Mouse (Mus musculus) fat pad, adult 2 months (tissue): ENCODE measurements around the gene Mef2c.

ENCODE experiments used
- DNase-seq: peaks from one replicate; pipeline ENCODE4 v3.0.0-alpha.2; 2011; ENCODE audit warnings: low read depth, low spot score; ENCODE audit errors: extremely low read depth

Gene Mef2c

DNA sequence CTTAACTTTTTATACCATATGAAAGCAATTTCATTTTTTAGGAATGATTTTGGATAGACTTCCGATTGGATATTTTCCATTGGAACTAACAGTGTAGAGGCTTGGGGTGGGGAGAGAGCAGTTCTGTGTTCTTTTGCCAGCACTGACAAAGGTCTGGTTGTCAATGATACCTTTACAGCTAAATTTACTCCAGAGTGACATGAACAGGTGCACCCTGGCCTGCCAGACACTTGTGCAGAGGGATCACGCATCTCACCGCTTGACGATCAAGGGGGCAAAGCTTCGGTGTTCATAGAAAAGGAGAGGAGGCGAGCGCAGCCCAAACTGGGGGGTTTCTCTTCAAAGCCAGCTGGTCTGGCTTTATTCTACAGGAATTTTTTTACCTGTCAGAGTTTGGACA lies at the start of gene Mef2c:
Gene Mef2c (plus strand): TSS at position 116 of the 400 bp plus-strand sequence.
- DNase-seq = no peak

DNA sequence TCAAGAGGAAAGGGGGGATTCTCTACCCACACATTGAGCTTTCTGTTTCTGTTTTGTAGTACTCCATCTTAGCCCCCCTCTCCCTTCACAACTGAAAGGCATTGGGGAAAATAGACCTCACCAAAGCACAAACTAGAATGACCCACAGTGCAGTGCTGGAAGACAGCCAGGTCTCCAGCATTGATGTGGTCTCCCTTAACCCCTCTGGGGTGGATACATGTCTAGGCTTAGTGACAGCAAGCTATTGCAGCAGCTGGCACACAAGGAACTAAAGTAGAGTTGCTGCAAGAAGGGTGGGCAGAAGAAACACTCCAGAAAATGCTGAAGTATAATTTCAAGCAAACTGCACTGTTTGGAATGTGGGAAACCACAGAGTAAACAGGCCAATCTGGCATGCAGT lies 45.1 kb upstream of the Mef2c start:
- DNase-seq = no peak

DNA sequence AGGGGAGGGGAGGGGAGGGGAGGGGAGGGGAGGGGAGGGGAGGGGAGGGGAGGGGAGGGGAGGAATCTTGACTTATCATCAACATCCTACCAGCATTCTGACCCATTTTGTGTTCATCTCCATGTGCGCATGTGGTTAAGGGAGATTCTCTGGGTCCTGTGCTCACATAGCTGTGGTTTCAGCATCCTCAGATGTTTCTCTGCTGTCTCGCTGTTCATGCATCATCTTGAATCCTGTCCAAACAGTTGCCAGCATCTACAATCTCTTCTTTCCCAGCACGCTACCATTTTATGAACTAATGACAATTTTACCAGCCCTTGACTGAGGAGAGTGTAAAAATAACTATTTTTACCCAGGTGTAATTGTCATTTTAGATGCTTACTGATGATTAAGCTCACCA lies 44.2 kb upstream of the Mef2c start:
- no peak for DNase-seq

DNA sequence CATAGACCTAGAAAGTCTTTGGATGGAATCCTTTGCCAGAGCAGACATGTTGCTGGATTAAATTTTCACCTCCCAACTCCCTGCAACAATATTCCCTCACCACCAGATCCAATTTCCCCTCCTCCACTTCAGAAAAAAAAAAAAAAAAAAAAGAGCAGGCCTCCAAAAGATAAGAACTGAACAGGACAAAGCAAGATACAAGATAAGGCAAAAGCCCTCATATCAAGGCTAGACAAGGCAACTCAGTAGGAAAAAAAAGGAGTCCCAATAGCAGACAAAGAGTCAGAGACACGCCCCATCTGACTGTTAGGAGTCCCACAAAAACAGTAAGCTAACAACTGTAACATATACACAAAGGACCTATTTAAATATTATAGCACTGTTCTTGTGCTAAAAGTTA lies 43.2 kb upstream of the Mef2c start:
- DNase-seq = no peak

DNA sequence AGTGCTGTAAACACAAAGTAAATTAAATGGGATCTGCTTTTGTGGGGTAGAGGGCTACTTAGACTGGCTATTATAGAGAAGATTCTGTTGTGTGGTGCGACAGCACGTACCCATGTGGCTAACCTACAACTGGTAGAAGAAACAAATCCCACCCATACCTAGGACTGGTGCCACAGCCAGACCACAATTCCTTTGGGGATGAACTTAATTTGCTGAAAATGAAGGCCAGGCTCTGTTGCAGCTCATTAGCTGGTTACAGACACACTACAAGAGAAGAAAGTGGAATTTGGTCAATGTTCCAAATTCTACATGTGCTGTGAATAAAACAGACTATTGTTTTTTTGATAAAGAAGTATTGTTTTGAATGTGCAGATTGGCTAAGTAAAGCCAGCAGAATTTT lies 42.3 kb upstream of the Mef2c start:
- no peak for DNase-seq

DNA sequence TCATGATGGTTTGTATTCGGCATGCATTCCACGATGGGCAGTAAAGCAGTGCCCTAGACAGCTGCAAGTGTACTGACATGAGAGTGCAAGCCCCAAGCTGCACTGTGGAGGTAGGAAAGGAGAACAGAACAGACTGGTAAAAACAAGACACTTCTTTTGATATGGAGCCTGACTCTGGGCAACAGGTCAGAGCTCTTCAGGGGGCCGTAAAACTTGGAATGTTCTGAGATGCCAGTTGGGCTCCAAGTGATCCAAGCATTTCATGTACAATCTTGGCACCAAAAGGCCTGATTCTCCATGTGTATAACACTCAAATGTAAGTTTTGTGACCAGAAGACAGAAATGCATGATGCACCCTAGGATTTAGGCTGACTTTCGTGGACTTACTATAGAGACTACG lies 37.1 kb upstream of the Mef2c start:
- DNase-seq = no peak

DNA sequence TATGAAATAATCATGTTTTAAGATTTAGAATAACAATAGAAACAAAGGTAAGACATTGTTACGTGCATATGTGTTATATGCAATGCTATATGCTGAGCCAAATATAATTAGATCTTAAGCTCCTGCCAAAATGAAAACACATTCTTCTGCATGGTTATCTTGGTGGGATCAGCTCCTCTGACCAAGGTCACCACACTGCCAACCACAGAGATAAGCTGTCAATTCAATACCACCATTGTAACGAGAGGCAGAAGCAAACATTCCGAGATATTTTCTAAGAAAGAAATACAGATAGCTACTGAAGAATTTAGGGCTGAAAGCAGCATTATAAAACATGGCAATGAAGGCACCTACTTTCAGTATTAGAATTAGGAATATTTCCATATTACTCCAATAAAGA lies 35.0 kb upstream of the Mef2c start:
- DNase-seq = no peak

DNA sequence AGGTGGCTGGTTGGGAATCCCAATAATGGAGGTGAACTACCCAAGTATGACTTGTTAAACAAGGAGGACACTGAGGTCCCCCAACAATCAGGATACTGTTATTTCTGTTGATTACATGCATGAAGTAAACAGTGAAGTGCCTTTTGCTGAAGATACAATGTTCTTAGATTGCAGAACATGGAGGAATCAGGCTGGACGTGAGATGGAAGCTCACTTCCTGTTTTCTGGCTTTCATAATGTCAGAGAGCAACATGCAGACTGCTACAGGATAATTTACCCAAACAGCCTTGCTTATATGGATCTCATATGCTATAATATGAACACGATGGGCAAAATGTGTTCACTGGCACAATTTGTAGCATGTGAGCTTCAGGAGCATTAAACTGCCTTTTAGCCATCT lies 30.1 kb upstream of the Mef2c start:
- no peak for DNase-seq

DNA sequence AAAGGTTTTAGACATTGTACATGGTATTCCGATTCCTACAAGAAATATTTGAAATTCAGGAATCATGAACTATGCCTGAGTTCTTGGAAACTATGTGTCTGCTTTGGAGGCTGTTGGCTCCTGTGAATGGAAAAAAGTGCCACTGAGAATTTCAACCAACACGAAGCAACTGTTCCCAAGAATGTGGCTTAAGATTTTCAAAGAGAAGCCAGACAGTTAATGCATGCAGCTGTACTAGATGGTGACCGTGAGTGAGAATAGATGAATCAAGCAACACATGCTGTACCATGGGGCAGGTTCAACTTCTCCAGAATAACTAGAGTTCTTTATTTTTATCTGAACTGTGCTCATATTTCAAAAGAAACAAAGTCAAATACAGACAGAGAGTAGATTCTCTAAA lies 23.4 kb upstream of the Mef2c start:
- DNase-seq = no peak

DNA sequence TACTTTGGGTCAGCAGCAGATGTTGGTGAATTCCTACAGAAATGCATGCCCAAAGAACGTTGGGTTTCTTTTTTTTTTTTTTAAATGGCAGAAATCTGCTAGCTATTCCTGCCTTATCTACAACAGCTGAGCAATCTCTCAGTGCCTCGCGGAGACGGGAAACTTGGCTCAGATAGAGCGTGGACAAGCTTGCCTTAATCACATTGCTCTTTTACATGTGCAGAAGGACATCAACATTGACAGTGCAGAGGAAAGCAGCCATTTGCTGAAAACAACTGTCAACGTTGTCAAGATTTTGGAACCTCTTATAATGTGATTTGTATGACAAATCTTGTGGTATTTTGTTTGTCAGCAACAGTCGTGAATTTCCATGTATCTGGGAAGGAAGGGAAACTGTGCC lies 22.5 kb upstream of the Mef2c start:
- no peak for DNase-seq

DNA sequence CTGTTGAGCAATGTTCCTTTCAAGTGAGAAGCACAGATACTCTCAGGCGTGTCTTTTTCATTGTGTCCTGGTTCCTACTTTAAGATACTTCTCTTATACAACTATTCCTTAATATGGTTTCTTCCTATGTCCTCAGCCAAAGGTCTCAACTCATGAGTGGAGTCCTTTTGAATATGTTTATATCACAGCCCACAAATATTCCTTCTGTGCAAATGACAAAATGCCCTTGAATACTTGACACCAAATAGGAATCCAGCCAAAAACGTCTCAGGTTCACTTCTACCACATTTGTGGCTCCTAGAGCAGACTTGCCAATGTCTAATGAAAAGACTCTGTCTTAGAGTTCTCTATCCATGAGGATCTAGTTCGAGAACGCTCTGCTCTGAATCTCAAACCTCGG lies 21.7 kb upstream of the Mef2c start:
- DNase-seq = no peak

DNA sequence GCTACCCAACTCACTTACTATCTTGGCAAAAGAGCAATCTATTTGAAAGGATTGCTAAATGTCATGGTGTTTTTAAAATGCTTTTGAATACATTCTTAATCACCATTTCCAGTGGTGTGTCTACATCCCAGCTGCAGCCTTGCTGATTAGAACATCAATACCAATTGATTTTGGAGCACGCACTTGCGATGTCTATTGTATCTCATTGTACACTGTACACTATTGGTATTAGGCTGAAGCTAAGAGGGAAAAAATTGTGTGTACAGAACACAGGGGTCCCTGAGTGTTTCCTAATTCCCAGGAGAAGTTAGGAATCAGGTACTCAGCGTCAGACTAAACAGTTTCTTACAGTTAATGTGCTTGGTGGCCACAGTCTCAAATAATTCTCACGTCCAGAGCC lies 19.6 kb upstream of the Mef2c start:
- no peak for DNase-seq

DNA sequence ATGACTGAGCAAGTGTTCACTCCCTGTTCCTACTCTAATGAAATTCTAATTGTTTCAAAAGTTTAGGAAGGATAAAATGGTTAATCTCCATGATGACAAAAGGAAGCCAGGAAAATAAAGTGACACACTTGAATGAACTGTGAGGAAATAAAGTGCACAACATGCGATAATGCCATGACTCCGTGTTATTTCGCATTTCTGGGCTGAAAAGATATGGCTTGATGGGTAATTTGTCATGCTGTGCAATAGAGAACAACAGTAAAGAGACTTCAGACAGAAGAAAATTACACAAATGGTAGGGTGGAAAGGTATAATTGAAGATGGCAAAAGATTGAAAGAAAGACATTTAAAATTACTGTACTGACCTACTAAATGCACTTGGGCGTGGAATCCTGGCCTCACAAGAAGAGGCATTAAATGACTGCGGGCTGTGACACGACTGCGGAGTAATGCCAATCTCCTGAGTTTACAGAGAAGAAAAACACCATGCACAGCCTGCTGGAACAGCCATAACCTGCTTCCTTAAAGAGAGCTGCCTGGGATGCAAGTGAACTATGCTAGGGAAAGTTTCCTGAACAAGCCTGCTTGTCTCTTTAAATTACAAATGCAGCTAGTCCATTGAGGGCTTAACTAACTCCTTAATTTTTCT lies 19.0 kb upstream of the Mef2c start:
- no peak for DNase-seq

DNA sequence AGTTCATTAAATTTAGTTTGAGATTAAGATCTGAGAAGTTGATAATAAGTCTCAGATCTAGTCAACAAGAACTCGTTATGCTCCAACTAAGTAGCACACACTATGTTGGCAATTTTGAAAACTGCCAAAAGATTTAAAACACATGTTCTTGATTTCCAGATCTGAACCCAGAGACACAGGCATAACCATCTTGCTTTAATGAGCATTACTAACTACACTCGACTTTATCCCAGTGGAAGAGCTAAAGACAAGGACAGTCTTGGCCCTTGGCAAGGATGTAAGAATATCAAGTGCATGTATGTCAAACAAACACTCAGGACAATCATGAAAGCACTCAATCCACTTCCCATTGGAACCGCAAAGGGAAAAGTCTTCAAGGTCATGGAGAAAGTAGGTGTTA lies 11.8 kb upstream of the Mef2c start:
- DNase-seq = no peak

DNA sequence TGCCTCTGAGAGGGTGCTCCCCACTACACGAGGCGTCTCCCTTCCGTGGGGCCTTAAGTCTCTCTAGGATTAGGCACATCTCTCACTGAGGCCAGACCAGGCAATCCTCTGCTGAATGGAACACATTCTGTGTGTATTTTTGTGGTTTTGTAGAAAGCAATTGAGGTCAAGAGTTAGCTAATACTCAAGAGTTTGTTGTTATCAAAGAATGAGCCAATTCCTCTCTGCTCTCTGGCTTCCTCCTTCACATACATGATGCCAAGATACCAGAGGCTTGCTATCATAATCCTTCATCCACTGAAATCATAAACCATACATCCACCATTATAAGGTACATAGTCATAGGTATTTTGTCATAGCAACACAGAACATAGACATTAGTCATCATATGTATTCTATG lies 6.1 kb upstream of the Mef2c start:
- DNase-seq = no peak

DNA sequence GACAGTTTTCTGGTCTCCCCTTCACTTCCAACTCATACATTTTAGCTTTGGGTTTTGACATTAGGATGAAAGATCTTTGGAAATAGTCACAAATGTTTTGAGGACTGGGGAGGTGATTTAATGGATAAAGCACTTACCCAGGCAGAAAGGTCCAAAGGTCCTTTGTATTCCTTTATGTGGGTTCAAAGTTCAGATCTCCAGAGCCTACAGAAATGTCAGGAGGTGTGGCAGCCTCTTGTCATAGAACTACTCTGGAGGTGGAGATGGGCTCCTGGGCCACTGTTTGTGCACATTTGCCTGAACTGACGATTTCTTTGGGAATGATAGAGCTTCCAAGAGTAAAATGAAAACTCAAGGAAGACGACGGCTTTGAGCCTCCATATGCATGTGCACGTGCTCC lies 4.3 kb upstream of the Mef2c start:
- DNase-seq = no peak

DNA sequence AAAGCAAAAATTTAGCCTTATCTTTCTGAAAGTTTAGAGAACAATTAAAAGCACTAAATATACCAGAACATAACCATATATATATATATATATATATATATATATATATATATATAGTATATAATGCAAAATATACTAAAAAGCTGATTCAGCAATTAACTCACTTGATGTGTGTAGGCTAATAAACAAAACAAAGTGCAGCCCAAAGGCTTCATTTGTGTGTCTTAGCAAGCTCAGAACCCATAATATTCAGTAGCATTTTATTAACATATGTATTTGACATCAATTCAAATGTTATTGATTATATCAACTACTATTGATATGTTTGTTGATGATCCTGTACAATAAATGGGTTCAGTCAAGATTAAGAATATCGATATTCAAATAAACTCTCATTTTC lies 3.9 kb downstream of the Mef2c start:
- DNase-seq = no peak

DNA sequence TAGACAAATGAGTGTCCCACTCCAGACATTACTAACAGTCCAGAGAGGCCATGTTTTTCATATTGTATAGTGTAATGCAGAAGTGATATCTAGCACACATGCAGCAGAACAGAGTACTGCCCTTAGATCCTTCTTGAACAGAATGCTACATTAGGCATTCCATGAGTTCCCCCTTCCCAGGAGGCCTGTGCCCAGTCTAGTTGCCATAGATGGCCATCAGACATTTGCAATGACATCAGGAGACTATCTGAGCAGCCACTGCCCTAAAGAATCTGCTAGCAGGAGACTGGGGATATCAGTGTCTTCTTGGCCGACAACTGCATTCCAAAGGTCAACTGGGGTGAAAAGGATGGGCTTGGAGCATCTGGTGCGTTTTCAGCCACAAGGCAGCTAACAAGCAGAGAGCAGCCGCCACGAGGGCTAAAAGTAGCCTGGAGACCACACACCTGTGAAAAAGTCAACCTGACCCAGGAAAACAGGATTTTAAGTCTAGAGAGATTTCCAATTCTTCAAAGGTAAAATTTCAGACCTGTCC lies 11.2 kb downstream of the Mef2c start:
- no peak for DNase-seq

DNA sequence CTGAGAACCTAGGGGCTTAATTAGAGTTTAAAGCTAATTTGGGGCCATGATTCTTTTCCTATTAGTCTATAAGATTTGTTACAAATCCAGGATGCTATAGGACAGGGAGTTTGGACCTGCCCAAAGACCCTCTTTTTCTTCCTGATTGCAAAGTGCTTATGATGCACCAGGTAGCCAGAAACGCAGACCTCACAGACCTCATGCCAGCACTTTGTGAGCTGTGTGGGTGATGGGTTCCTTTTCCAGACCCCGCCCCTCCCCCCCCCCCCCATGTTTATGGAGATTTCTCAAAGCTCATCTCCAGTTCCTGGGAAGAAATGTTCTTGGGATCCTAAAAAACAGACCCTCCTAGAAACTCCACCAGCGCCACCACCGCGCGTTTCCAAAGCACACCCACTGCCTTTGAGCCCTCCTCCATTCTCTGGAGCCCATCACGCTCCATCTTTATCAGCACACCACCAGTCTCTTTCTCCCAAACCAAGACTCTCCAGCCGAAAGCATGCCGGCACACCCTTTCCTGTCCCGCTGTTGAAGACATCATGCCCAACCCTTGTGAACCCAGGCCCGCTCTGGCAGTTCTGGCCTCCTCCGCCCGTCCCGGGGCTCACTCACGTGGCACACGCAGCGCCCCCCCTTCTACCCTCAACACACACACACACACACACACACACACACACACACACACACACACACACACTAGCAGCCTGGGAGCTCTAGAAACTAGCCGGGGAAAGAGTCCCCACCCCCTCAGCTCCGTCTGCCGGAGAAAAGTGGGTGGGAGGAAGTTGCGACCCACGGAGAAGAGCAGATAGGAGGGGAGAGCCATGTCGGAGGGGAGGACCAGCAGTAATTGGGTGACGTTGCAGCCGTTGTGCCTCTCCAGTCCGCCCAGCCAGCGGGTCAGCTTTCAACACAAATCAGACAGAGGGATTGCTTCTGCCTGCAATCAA lies 14.1 kb downstream of the Mef2c start:
- no peak for DNase-seq

DNA sequence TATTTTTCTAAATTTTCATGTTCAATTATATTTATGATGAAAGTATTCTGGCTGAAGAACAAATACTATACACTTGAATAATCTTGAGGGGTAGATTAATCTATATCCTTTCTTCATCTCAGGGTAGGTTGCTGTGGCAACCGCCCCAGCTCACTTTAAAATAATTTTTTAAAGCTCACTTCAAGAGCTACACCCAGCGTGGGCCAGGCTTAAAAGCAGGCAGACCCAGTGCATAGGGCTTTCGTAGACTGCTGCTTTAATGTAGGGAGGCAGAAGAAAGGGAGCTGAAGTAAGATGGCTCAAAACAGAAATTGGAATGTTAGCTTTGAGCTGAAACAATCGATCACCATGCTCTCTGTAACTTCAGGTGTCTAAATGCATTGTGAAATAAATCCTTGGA lies 17.0 kb downstream of the Mef2c start:
- no peak for DNase-seq

DNA sequence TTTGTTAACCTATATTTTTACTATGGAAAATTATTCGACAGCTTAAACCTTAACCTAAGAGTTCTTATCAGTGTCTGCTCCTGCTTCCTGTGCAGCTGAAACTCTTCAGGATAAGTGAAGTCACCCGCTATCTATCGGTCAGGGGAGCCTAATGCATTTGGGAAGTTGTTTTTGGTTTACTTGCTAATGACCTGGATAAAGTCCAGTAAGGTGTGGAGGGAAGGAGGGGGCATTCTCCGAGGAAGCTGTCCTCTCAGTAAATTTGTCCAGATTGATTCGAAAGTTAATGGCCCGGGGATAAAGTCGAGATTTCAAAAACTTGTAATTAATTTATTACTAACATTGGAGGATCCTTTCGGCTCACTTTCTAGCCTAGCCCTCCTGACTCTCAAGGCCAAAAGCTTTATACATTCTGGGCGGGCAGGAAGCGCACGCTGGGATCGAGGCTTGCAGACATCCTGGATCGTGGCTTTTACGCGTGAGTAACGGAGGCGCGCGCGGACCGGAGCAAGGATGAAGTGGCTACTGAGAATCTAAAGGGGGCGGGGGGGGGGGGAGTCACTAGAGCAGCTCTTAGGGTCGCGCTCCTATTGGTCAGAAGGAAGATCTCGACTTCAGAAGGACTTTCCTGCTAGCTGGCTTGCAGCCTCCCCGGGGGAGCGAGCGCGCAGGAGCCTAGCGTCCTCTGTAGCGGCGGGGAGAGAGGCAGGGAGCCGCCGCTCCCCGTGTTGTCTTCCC lies 19.6 kb downstream of the Mef2c start:
- DNase-seq = no peak
